Mouse (Mus musculus): ENCODE data around the gene Glb1l. TPM values are rescaled to one million over a fixed set of nuclear protein-coding genes. Genes with fewer than 3 reads are reported as not detected.

The Glb1l gene
- total RNA-seq, 4 experiments from 2014 or later, result 14.0 to 18.3 (median 14.9) TPM

- DNase-seq (ENCODE audit: low spot score in 2 of 2), result no peak
These were observed 1.5 kb downstream of the Glb1l start for GRCm38 (mm10) chr1:75208967-75209678.

GRCm38 (mm10) chr1:75201236-75201635, 9.4 kb downstream of the Glb1l start:
- DNase-seq (ENCODE audit: low spot score in 2 of 2), result no peak

GRCm38 (mm10) chr1:75192452-75192851, 18.2 kb downstream of the Glb1l start:
- DNase-seq (ENCODE audit: low spot score in 2 of 2), result no peak

- DNase-seq (ENCODE audit: low spot score in 2 of 2), result peak; percentile 86 to 99
These were observed 18.8 kb downstream of the Glb1l start, which contains the start of the genes Ankzf1 and Atg9a for GRCm38 (mm10) chr1:75191622-75192402. Ankzf1 (plus strand) TSS chr1:75192151. Atg9a (minus strand) TSS chr1:75192196.

- DNase-seq (ENCODE audit: low spot score in 2 of 2), result no peak
These were observed 19.4 kb downstream of the Glb1l start for GRCm38 (mm10) chr1:75191258-75191621.

GRCm38 (mm10) chr1:75190577-75190976, 20.0 kb downstream of the Glb1l start:
- no peak for DNase-seq (ENCODE audit: low spot score in 2 of 2)

GRCm38 (mm10) chr1:75187914-75188483, 22.6 kb downstream of the Glb1l start:
- DNase-seq (ENCODE audit: low spot score in 2 of 2), result no peak

- DNase-seq (ENCODE audit: low spot score in 2 of 2), result no peak
These were observed 23.5 kb downstream of the Glb1l start for GRCm38 (mm10) chr1:75187126-75187525.

GRCm38 (mm10) chr1:75185495-75185894, 25.1 kb downstream of the Glb1l start:
- DNase-seq (ENCODE audit: low spot score in 2 of 2), result no peak

GRCm38 (mm10) chr1:75182160-75182559, 28.5 kb downstream of the Glb1l start:
- DNase-seq (ENCODE audit: low spot score in 2 of 2), result no peak

- DNase-seq (ENCODE audit: low spot score in 2 of 2), result no peak
These were observed 29.2 kb downstream of the Glb1l start for GRCm38 (mm10) chr1:75181377-75181870.

GRCm38 (mm10) chr1:75180741-75181140, 29.9 kb downstream of the Glb1l start:
- DNase-seq (ENCODE audit: low spot score in 2 of 2), result no peak

GRCm38 (mm10) chr1:75180105-75180590, 30.5 kb downstream of the Glb1l start, which contains the start of gene Abcb6:
Abcb6 (minus strand) TSS chr1:75180392.
- peak; percentile 76 to 94 for DNase-seq (ENCODE audit: low spot score in 2 of 2)

GRCm38 (mm10) chr1:75179334-75180104, 31.1 kb downstream of the Glb1l start:
- DNase-seq (ENCODE audit: low spot score in 2 of 2), result peak in 1 of 2 experiments; percentile 45

GRCm38 (mm10) chr1:75168472-75169464, 41.8 kb downstream of the Glb1l start, which contains the start of gene Zfand2b:
Zfand2b (plus strand) TSS chr1:75168646.
- peak; percentile 85 to 93 for DNase-seq (ENCODE audit: low spot score in 2 of 2)

GRCm38 (mm10) chr1:75168093-75168471, 42.5 kb downstream of the Glb1l start:
- no peak for DNase-seq (ENCODE audit: low spot score in 2 of 2)

- DNase-seq (ENCODE audit: low spot score in 2 of 2), result no peak
These were observed 50.4 kb downstream of the Glb1l start for GRCm38 (mm10) chr1:75160256-75160617.

GRCm38 (mm10) chr1:75159540-75160255, 50.9 kb downstream of the Glb1l start:
- DNase-seq (ENCODE audit: low spot score in 2 of 2), result no peak

GRCm38 (mm10) chr1:75158990-75159389, 51.6 kb downstream of the Glb1l start:
- no peak for DNase-seq (ENCODE audit: low spot score in 2 of 2)
